Mouse (Mus musculus) retina, postnatal 1 day (tissue): ENCODE measurements around the gene Tmem63b.
A peak's percentile ranks its signal among the peaks of the same experiment; 100 is the strongest.

Source experiments
- DNase-seq: peaks from one replicate; pipeline ENCODE4 v3.0.0-alpha.2; 2012

Tmem63b gene

DNA sequence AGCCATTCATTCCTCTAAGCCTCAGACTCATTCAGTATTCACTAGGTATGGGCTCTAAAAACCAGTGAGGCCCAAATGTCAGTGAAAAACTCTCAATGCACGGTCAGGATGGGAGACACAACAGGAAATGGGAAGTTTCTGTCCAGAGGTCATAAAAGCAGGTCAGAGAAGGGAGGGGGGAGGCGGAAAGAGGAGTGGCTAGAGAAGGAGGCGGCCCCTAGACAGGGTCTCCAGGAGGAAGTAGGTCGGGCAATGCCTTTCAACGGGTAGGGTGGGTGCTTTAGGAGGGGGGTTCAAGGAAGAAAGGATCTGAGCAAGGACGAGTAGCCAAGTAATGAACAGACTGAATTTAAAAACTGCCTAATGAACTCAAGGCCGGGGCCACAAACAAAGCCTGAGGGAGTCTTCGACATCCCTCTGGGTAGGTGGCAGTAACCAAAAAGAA lies 67.7 kb downstream of the Tmem63b start:
- peak; percentile 58 for DNase-seq

DNA sequence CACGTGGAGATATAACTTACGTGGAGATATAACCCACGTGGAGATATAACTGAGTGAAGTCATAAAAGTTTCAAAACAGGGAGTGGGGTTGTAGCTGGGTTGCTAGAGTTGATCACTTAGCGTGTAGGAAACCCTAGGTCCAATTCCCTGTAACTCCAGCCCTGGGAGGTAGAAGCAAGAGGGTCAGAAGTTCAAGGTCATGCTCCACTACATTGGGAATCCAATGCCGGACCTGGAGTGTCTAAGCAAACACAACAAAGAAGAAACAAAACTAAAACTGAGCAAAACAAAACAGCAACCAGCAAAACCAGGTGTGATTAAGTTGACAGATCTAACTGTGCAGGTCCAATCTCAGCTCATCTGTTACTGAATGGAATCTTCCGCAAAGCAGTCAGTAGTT lies 69.0 kb downstream of the Tmem63b start:
- no peak for DNase-seq

DNA sequence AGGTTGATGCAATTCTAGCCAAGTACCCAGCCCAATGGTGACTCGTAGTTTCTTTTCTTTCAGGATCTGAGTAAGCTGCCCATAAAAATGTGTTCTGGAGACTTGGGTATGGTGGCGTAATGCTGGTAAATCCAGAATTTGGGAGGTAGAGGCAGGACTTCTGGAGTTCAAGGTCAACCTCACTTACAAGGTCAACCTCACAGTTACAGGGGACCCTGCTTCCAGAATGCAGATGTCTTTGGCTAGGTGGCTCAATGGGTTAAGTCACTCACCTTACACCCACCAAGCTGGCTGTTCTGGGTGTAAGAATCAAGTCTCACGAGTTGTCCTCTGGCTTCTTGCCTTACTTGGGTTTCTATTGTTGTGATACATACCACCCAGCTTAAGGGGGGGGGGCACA lies 70.0 kb downstream of the Tmem63b start:
- no peak for DNase-seq

DNA sequence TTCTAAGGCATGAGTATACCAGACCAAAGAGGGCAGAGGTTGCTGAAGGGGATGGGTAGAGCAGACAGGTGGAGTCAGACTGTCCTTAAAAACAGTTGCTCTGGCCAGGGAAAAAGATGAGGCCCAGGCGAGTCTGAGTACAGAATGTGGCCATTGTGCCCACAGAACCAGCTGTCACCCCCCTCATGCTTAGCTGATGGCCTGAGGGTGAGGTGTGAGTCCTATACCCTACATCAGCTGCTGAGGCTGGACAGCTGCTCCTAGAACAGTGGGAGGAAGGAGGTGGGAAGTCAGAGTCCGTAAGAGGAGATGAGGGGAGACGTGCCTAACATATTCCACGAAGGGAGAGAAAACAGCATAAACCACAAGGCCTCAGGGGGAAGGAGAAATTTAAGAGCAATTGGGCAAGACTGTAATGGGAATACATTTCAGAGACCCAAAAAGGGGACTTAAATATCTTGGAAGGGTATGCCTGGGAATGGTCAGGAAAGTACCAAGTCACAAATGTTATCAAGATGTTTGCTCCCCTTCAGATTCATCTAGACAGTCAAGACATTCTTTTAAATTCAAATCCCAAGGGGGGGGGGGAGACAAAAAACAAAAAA lies 70.6 kb downstream of the Tmem63b start:
- DNase-seq = no peak

DNA sequence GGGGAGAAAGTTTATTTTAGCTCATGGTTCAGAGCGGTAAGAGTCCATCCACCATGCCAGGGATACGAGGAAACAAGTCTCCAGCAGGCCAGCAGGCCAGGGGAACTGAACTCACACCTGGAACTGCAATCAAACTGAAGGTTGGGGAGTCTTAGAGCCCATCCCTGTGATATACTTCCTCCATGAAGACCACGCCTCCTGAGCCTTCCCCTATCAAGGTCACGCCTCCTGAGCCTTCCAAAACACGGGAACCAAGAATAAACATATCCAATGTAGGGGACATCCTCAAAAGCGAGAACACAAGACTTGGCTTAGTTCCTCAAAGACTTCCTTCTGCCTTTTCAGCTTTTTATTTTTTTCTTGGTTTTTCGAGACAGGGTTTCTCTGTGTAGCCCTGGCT lies 73.8 kb downstream of the Tmem63b start:
- no peak for DNase-seq

DNA sequence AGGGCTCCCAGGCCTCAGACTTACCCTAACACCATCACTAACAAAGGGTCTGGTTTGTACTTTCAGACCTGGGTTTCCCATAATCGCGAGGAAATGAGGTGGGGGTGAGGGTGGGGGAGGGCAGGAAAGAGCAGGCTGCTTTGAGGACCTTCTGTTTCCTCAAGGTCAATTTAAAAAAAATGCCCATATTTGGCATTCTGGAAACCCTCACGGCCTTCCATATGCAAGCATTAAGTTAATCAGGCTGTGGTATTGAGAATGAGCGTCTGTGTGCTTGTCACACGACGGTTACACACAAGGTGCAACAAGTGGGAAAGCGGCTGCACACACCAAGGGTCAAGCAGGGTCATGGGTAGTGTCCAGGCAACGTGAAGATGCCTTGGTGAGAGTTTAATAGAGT lies 74.7 kb downstream of the Tmem63b start:
- no peak for DNase-seq
